Mouse (Mus musculus) CH12.LX (cell line): ENCODE results near the gene Abca1.

Experiments
- CTCF ChIP-seq, 2 experiments: IDR thresholded peaks in 1 of 2; conservative IDR thresholded peaks in 1 of 2; 2 replicates each; pipeline ENCODE4 v1.5.1; 2011 to 2012; ENCODE audit warnings: low read depth in 2 of 2, low read length in 2 of 2, improper control_type of control experiment in 1 of 2, inconsistent platforms in 1 of 2, mild to moderate bottlenecking in 1 of 2, moderate library complexity in 1 of 2
- E2F4 ChIP-seq: IDR thresholded peaks from 2 replicates; pipeline ENCODE4 v1.6.1; 2011; ENCODE audit warnings: low read depth, low read length, improper control_type of control experiment; ENCODE audit not compliant: insufficient replicate concordance
- ELF1 ChIP-seq: IDR thresholded peaks from 2 replicates; pipeline ENCODE4 v1.6.1; 2014; ENCODE audit warnings: low read depth, mild to moderate bottlenecking, inconsistent platforms, low read length, improper control_type of control experiment
- EP300 ChIP-seq: IDR thresholded peaks from 2 replicates; pipeline ENCODE4 v1.6.1; 2011; ENCODE audit warnings: low read length, improper control_type of control experiment
- ETS1 ChIP-seq: conservative IDR thresholded peaks from 2 replicates; pipeline ENCODE4 v1.6.1; 2012; ENCODE audit warnings: low read depth, mild to moderate bottlenecking, inconsistent platforms, low read length, improper control_type of control experiment, moderate library complexity
- KAT2A ChIP-seq: IDR thresholded peaks from 2 replicates; pipeline ENCODE4 v1.6.1; 2012; ENCODE audit warnings: low read length, improper control_type of control experiment, inconsistent platforms; ENCODE audit not compliant: insufficient replicate concordance
- MYC ChIP-seq: IDR thresholded peaks from 2 replicates; pipeline ENCODE4 v1.6.1; 2011; ENCODE audit warnings: low read depth, mild to moderate bottlenecking, improper control_type of control experiment, low read length
- POLR2A ChIP-seq: IDR thresholded peaks from 2 replicates; pipeline ENCODE4 v1.6.1; 2011; ENCODE audit warnings: low read depth, mild to moderate bottlenecking, improper control_type of control experiment, low read length
- RCOR1 ChIP-seq: conservative IDR thresholded peaks from 2 replicates; pipeline ENCODE4 v1.6.1; 2012; ENCODE audit warnings: low read depth, mild to moderate bottlenecking, inconsistent platforms, low read length, improper control_type of control experiment
- UBTF ChIP-seq: IDR thresholded peaks from 2 replicates; pipeline ENCODE4 v1.6.1; 2012; ENCODE audit warnings: low read depth, mild to moderate bottlenecking, inconsistent platforms, low read length, improper control_type of control experiment, moderate library complexity
- ZNF384 ChIP-seq: IDR thresholded peaks from 2 replicates; pipeline ENCODE4 v1.6.1; 2012; ENCODE audit warnings: low read depth, low read length, improper control_type of control experiment, inconsistent platforms

- no peak for TF ChIP-seq RCOR1
- no peak for TF ChIP-seq POLR2A
- no peak for TF ChIP-seq CTCF (conservative IDR thresholded peaks at IDR 0.05 in 1 of 2, IDR thresholded peaks at IDR 0.05 in 1 of 2; ENCODE audit: low read depth in 2 of 2, low read length in 2 of 2)
- no peak for TF ChIP-seq ZNF384
- TF ChIP-seq EP300, result no peak
- no peak for TF ChIP-seq ETS1
- no peak for TF ChIP-seq KAT2A
- TF ChIP-seq UBTF, result no peak
- no peak for TF ChIP-seq E2F4
- TF ChIP-seq ELF1, result no peak
- no peak for TF ChIP-seq MYC
Measured at GRCm38 (mm10) chr4:53100492-53100891, 59.2 kb downstream of the Abca1 start.
